Mouse (Mus musculus) T-helper 1 cell (primary cell): ENCODE measurements around the gene Tdrd1.

Experiments used
- in situ Hi-C: fragments of 300-600 bp; cut with MboI, MseI; formaldehyde crosslinking; loops from one replicate; pipeline ENCODE4 v1.15.1; 2025; ENCODE audit warnings: high pct_unique_total_duplicates

Gene Tdrd1

DNA sequence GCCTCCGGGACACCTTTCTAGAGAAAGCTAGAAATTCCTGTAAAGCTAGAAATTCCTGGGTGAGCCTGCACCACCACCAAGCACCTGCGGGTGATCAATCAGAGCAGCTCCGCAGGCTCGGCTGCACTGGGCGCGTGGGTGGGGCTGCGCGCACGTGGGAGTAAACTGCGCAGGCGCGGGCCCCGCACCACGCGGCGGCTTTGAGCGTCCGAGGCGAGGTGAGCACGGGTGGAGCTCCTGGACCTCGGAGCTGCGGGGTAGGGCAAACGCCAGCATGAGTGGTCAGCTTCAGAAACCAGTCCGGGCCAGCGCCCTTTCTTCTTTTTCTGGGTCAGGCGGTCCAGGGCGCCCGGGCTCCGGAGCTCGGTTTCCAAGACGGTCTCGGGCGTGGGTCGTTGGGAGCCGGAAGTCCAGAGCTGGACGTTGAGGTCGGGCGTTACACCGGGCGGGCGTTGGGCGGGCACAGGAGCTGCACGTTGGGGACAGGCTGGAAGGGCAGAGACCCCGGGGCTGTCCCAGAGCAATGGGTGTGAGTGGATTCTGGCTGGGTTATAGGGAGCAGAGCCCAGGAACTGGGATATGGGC, at the start of gene Tdrd1:
Gene Tdrd1, plus strand, starts transcription at position 163 of the 585 bp plus-strand sequence.
- in situ Hi-C loops: no loop called here

DNA sequence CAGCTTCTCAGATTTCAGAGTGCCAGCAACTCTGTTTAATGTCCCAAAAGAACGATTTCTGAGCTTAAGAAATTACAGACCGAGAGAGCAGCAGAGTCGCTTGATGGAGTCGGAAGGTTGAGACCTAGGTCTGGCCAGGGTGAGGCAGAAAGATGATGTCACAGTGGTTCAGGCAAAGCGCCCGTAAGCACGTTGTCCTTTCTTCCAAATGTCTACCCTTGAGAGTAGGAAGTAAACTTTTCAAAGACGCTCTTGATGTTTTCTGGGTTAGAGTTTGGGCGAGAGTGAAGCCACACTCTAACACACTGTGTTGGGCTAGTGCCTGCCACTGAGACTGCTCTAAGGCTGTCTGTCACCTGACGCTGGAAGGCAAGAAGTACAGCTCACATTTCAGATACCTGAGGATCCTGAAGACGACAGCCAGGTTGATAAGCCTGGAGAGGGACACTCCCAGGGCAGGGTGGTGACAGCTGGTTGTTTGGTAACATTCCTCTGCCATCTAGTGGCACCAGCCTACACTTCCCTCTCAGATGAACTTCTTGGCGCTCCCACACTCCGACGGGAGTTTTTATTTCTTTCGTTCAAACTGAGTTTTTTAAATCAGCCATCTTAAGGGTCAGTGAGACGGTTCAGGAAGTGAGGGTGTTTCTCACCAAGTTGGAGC, 49.2 kb upstream of the Tdrd1 start:
- in situ Hi-C loops: loop anchor here (5.0 to 25.0 kb wide), 2 partner anchors 215 to 350 kb away; no protein-coding TSS in a partner anchor

DNA sequence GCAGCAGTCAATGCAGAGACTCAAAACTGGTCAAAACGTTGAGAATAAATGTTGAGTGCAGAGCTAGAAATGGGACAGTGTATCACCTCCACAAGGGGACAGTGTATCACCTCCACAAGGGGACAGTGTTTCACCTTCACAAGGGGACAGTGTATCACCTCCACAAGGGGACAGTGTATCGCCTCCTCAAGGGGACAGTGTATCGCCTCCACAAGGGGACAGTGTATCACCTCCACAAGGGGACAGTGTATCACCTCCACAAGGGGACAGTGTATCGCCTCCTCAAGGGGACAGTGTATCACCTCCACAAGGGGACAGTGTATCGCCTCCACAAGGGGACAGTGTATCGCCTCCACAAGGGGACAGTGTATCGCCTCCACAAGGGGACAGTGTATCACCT, 47.5 kb upstream of the Tdrd1 start:
- in situ Hi-C loops: loop anchor here (5.0 to 25.0 kb wide), 2 partner anchors 216 to 351 kb away; no protein-coding TSS in a partner anchor

DNA sequence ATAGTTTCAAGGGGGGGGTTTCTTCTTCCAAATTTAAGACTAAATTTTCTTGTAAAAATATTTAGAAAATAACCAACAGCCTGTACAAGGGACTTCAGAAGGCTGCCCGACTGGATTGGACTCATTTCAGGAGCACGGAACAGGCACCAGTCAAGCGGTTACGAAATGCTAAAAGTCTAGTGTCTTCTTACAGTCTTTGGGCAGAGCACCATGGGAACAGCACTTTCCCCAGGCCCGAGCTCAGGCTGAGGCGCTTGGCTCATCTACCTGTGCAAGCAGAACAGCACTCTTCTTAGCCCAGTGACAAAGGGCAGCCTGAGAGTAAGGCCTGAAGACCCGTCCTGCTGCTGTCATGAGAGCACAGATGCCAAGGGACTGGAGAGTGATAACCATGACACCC, 38.1 kb upstream of the Tdrd1 start:
- in situ Hi-C loops: loop anchor here (25.0 kb wide), 1 partner anchor 226 kb away; no protein-coding TSS in a partner anchor

DNA sequence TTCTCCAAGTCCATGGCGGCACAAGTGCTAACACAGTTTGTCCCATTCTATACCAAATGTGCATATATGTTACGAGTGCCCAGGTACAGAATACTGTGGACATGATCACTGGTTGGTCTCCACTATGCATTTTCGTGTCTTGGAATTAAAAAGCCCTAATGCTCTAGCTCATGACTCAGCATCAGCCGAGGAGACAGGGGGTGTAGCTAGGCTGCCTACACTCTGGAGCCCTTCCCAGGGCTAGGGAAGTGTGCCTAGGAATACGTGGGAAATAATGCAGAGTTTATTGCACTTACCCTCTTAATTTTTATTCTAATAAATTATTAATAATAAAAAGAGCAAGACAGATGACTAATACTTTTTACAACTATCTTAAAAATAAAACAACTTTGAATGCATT, 37.1 kb upstream of the Tdrd1 start:
- in situ Hi-C loops: loop anchor here (25.0 kb wide), 1 partner anchor 227 kb away; no protein-coding TSS in a partner anchor

DNA sequence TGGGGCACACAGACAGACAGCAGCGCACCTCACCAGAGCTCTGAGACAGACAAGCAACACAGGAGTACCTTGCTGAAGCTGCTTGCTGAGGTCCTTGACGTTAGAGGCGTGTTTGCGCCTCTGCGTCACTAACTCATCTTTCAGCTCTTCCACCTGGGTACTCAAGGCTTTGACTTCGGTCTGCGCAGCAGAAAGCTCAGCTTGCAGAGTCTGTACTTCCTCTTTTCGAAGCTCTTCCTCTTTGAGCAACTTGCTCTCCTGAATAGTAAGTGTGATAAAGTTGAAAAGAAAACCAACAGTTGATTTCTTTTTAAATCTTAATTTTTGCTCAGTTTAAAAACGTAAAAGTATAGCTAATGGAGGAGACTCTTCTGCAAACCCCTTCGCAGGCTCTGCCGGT, 28.6 kb upstream of the Tdrd1 start:
- in situ Hi-C loops: loop anchor here (25.0 kb wide), 1 partner anchor 235 kb away; no protein-coding TSS in a partner anchor

DNA sequence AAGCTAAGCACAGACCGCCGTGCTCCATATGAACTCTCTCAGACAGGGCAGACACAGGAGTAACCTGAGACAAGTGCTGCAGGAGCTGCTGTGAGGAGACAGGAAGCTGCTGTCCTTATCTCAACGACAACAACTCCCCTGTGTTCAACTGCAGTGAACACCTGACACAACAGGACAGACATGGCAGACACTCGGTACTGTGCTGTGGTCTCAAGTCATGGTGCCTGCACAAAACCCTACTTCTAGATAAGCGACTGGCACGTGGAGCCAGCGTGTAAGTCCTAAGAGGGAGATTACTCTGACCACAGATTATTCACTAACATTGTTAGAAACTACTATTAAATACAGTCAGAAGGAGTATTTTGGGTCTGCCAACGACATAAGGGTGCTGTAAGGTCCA, 25.8 kb upstream of the Tdrd1 start:
- in situ Hi-C loops: no loop called here

DNA sequence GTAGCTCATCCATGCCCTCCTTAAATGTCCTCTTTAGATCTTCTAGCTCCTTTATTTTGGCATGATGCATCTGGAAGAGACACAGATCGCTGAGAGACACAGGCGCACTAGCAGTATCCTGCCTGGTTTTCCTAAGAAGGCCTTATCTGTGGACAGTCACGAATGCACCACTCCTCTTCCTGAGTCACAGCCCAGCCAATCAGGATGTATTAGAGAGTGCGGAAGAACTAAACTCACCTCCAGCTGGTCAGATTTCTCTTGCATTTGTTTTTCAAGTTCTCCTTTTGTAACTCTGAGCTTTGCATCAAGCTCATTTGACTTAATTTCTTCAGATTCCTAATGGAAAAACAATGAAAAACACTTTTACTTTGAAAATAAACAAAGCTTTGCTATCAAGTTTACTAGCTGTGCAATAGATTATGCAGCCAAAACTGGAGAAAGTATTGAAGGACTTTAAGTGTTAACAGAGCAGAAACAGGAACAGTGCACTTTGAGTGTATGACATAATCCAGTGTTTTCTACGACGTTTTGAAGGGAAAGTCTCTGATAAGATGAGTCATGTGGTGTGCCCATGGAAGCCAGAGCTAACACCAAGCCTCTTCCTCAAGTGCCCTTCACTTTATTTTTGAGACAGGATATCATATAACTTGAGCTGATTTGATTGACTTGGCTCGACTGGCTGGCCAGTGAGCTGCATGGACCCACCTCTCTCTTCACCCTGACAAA, 24.9 kb upstream of the Tdrd1 start:
- in situ Hi-C loops: no loop called here

DNA sequence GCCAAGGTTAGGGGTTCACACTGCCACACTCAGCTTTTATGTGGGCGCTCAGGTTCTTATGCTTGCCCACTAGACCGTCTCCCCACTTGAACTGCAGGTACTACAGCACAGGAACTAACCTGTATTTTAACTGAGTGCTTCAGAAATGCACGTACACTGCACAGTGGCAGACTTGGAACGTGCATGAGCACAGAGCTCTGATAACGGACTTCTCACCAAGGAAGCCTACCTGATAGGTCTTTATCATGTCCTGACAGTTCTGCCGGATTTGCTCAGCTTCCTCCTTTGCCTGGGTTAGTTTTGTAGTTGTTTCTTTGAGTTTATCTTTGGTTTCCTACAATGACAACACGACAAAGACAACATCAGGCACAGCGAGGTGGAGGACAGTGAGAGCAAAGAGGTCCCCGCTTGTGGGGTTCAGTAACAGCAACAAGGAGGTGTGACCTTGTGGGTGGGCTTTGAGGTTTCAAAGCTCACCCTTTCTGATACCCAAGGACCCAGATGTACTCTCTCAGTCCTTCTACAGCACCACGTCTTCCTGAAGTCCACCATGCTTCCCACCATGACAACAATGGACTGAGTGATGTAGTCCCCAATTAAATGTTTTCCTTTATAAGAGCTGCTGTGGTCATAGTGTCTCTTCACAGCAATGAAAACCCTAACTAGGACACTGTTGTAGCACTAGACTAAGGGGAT, 24.2 kb upstream of the Tdrd1 start:
- in situ Hi-C loops: no loop called here

DNA sequence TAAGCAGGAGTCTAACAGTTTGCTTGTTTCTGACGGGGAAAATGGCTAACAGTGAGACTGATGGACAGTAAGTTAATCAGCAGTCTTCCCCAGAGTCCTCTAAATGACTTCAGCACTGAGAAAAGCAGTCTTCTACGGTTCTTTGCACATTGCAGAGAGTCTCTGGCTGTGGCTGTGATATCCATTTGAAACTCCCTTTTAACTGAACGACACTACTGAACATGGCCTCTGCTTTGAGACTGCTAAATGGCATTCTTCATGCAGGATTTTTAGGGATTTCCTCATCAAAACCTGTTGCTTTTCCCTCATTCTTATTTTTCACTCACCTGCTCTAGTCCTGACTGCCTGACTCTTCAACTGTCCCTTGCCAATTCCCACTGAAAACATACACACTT, 23.7 kb upstream of the Tdrd1 start:
- in situ Hi-C loops: no loop called here

DNA sequence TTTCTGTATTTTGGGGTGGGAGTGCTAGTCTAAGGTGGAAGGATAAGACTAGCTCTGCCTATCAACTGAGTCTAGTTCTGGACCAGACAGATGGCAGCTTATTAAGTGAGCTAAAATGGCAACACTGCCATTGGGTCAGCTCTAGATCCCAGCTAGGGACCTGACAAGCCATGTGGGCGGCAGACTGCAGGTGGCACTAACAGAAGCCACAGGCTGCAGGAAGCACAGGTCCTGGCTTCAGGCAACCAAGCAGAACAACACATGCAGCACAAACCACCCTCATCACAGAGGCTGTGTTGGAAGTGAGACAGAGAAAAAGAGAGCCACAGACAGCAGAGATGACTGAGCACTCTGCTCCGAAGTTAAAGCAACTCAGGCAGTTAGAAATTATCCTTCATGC, 20.6 kb upstream of the Tdrd1 start:
- in situ Hi-C loops: no loop called here

DNA sequence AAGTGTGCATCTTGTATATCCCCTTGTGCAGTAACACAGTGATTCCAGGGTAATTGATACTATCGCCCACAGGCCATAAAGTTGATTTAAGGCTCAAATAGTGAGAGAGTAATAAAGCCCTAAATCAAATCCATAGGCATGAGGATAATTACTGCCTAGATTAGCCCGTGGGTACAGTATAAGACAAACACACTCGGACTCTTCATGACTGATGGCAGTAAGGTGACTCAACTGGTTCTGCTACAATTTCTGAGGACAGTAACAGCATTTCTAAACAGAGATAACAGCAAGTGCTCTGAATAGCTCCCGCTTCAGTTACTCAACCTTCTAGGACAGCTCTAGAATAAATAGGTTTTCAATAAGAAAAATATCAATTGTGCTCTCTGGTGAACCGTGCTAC, 18.9 kb upstream of the Tdrd1 start:
- in situ Hi-C loops: no loop called here

DNA sequence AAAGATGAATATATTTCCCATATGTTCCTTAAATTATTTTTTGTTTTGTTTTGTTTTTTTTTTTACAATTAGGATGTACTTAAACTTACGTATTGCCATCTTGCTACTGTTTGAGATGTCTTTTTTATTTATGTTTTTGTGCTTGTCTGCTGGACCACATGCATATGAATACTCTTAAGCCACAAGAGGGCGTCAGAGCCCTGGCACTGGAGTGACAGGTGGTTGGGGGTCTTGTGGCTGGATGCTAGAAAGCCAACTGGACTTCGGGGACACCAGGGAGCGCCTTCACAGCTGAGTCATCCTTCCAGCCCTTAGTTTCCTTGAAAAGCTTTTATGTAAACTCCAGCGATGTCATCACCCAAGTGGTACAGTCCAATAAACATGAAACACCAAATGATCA, 17.2 kb upstream of the Tdrd1 start:
- in situ Hi-C loops: no loop called here

DNA sequence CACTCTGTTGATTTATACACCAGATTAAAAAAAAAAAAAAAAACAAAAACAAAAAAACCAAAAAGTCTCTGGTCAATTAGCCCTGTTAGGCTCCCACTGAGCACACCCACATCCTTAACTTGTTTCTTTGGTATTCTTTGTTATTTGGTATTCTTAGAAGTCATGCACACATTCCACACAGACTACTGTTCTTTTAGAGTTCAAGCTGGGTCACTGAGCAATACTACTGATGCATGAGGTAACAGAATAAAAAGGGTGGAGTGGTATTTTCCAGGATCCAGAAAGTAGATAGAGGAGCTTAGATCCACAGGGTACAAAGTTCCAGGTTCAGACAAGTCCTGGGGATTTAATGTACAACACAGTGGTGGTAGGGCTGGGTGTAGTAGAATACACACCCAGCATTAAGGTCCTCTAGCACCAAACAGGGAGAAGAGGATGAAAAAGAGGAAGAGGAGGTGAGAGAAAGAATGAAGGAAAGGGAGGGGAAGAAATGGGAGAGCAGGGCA, 15.3 kb upstream of the Tdrd1 start:
- in situ Hi-C loops: no loop called here

DNA sequence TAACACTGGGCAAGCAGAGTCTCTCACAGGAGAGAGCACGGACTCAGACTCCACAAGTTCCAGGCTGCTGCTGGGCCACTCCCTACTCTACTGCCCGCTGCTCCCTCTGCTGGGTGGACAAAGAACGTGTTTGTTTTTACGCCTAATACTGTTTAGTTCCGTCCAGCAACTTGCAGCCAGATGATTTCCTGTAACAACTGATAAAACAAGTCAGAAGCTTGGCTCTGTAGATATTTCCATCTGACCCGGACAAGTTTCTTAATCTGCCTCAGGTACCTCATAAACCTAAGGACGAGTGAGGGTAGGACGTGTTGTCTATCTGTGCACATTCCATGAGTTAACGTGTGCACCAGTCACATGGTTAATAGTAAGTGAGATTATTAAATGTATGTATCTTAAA, 14.4 kb upstream of the Tdrd1 start:
- in situ Hi-C loops: no loop called here

DNA sequence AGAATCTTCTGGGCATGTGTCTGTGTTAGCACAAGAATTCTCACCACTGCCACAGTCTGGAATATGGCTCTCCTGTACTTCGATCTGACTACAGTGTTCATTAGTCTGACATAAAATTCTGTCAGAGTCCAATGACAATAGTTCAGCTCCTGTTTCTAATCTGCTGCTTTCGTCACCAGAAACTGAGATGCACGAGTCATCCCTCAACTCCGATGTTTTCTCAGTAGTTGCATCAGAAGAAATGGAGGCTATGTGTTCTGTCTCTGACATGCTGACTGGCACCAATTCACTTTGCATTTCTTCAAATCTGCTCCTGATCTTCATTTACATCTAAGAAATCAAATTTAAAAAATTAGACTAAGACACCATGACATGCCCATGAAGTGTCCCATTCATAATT, 12.6 kb upstream of the Tdrd1 start:
- in situ Hi-C loops: no loop called here

DNA sequence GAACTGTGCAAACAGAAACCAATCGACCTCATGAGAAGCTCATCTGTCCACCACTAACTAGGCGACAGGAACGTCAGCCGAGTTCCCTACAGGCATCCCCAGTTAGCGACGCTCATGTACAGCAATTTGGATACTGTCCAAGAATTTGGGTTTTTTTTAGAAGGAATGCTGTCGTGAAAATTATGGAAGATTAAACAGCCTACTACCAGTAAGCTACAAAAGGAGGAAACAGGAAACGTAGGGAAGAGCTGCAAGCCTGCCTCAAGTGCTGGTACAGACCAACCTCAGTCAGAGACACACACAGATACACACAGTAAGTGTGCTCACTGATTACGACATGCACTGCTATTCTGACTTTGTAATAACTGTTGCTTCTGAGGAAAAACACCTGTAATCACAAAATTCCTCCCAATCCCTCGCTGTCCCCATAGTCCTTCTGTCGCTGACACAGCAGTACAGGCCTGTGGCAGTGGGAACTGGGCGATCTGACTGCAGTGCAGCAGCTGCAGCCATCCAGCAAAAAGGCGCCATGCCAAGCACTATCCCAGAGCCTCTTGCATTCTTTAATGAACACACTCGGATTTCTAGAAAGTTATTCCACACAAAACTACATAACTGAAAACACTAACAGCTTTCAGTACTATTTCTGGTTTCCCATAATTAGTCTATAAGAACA, 8.0 kb upstream of the Tdrd1 start:
- in situ Hi-C loops: no loop called here

DNA sequence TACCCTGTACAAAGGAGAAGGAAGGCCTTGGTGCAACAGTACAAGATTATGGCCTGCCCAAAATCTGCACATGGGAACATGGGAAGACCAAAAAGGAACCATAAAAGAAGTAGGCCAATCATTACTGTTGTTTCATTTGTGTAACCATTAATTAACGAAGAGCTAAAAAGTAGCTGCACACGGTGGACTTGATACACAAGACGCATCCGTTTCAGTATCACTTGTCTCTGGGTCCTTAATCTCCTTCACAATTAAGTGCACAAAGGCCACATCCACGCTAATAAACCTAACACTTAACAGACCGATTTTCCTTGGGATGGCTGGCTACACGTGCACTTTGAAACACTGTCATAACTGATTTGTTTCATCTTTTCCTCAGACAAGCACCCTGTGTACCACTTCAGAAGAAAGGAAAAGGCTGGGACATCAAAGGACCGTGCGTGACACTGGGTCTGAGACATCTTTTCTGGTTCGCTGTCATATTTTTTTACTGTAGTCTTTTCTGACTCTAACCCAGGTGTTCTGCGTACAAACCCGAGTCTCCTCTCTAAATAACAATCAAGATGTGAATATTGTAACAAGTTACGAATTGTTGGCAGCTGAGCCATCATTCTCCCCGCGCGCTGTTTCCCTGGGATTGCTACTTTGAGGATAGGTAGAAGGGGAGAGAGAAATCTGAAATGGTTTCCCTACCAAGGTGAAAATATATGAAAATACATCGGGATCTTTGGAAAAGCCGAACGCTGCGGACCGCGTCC, 4.8 kb upstream of the Tdrd1 start:
- in situ Hi-C loops: no loop called here

DNA sequence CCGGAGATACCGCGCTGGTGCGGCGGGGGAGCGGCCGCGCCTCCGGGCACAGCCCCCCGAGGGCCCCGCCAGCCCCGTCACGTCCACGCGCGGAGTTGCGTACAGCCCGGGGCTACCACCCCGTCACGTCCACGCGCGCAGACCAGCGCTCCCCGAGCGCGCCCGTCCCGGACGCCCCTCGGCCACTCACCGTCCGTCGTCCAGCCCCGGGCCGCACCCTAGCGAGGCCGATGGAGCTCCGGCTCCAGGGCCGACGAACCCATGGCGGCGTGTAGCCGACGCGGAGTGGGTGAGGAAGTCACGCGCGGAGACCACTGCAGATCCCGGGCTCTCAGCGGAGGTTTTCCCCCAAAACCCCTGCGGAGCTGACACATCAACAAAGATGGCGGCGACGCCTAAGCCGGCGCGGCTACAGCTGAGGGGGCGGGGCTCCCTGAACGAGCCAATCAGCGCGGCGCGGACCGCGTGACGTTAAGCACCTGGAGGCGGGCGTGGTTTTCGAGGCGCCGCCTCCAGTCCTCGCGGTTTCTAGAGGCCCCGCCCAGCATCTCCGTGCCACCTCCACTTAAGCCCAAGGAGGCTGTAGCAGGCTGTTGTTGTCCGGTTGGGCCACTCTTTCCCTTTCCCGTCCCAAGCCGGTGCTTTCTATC, 4.1 kb upstream of the Tdrd1 start, which contains the start of gene Ccdc186:
Gene Ccdc186, minus strand, starts transcription at position 393 of the 650 bp plus-strand sequence.
- in situ Hi-C loops: no loop called here

DNA sequence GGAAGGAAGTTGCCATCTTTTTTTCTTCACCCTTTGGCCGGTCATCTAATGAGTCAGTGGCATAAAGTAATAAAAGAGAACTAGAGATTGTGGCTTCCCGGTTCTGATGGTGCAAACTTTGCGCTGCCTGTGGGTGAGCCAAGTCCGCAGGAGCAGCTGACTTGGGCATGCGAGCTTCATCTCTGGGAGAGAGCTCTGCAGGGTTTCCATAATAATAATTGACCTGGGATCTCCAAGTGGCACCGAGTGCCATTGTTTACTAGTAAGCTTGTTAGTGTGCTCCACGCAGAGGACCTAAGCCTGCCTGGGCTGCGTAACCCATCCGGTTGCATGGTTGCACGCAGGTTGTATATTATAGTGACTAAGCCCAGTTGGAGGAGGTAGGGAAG, 3.6 kb upstream of the Tdrd1 start:
- in situ Hi-C loops: no loop called here
